Mouse (Mus musculus) CH12.LX (cell line): ENCODE measurements at regions not wholly inside any gene's neighbourhood (a gene's known extent, or its start where the extent isn't known, plus 50 kb on each side); places are given as distances from the start of the nearest gene placed in this dataset.

ENCODE experiments used
- DNase-seq: peaks from one replicate; pipeline ENCODE4 v3.0.0-alpha.2; 2013; ENCODE audit errors: extremely low read depth
- H3K27ac ChIP-seq: 2 replicates; pipeline ENCODE4 v1.5.1; 2012; ENCODE audit warnings: low read depth, mild to moderate bottlenecking, control low read depth, moderate library complexity; ENCODE audit not compliant: insufficient read depth
- H3K27me3 ChIP-seq: replicated peaks from 2 replicates; pipeline ENCODE3; 2012; ENCODE audit warnings: inconsistent platforms
- H3K36me3 ChIP-seq, 2 experiments: replicated peaks in 1 of 2; 2 replicates each; pipeline versions ENCODE3 to v1.6.1; 2012; ENCODE audit warnings: inconsistent platforms in 1 of 2, low read length in 1 of 2, mild to moderate bottlenecking in 1 of 2, mixed read lengths in 1 of 2, moderate library complexity in 1 of 2; ENCODE audit not compliant: control insufficient read depth in 1 of 2, insufficient read depth in 1 of 2
- H3K4me1 ChIP-seq, 2 experiments: 2 replicates each; pipeline ENCODE4 v1.6.1; 2012; ENCODE audit warnings: inconsistent platforms in 1 of 2, moderate library complexity in 1 of 2; ENCODE audit not compliant: insufficient read depth in 2 of 2, control insufficient read depth in 1 of 2
- H3K4me2 ChIP-seq: 2 replicates; pipeline ENCODE4 v1.6.1; 2012; ENCODE audit warnings: low read depth, mild to moderate bottlenecking, control low read depth; ENCODE audit not compliant: poor library complexity, insufficient read depth, severe bottlenecking
- H3K4me3 ChIP-seq, 3 experiments: fragments of 150-350 bp in 1 of 3; sonication (generic) in 1 of 3; replicated peaks in 1 of 3; 2 replicates each; pipeline versions ENCODE3 to v1.5.1; 2011 to 2012; ENCODE audit warnings: low read depth in 2 of 3, low read length in 2 of 3, mild to moderate bottlenecking in 2 of 3, moderate library complexity in 2 of 3, control low read depth in 1 of 3, improper control_type of control experiment in 1 of 3, inconsistent platforms in 1 of 3, mixed read lengths in 1 of 3; ENCODE audit not compliant: poor library complexity in 1 of 3
- H3K79me2 ChIP-seq: replicated peaks from 2 replicates; pipeline ENCODE4 v1.6.1; 2012; ENCODE audit warnings: mild to moderate bottlenecking, moderate library complexity; ENCODE audit not compliant: control insufficient read depth, poor library complexity, insufficient read depth, severe bottlenecking; ENCODE audit errors: extremely low read depth
- H3K9ac ChIP-seq: 2 replicates; pipeline ENCODE4 v1.6.1; 2012; ENCODE audit warnings: low read depth, mild to moderate bottlenecking, control low read depth, moderate library complexity; ENCODE audit not compliant: insufficient read depth
- H3K9me3 ChIP-seq: replicated peaks from 2 replicates; pipeline ENCODE3; 2012; ENCODE audit warnings: low read length, inconsistent platforms, mixed read lengths
- BHLHE40 ChIP-seq: IDR thresholded peaks from 2 replicates; pipeline ENCODE4 v1.6.1; 2011; ENCODE audit warnings: mild to moderate bottlenecking, low read depth, low read length, improper control_type of control experiment
- CHD2 ChIP-seq: IDR thresholded peaks from 2 replicates; pipeline ENCODE4 v1.6.1; 2011; ENCODE audit warnings: low read length, improper control_type of control experiment
- CTCF ChIP-seq, 2 experiments: IDR thresholded peaks in 1 of 2; conservative IDR thresholded peaks in 1 of 2; 2 replicates each; pipeline ENCODE4 v1.5.1; 2011 to 2012; ENCODE audit warnings: low read depth in 2 of 2, low read length in 2 of 2, improper control_type of control experiment in 1 of 2, inconsistent platforms in 1 of 2, mild to moderate bottlenecking in 1 of 2, moderate library complexity in 1 of 2
- E2F4 ChIP-seq: IDR thresholded peaks from 2 replicates; pipeline ENCODE4 v1.6.1; 2011; ENCODE audit warnings: low read depth, low read length, improper control_type of control experiment; ENCODE audit not compliant: insufficient replicate concordance
- ELF1 ChIP-seq: IDR thresholded peaks from 2 replicates; pipeline ENCODE4 v1.6.1; 2014; ENCODE audit warnings: low read depth, mild to moderate bottlenecking, inconsistent platforms, low read length, improper control_type of control experiment
- HCFC1 ChIP-seq: IDR thresholded peaks from 2 replicates; pipeline ENCODE4 v1.6.1; 2012; ENCODE audit warnings: low read depth, mild to moderate bottlenecking, inconsistent platforms, low read length, improper control_type of control experiment
- JUND ChIP-seq: conservative IDR thresholded peaks from 2 replicates; pipeline ENCODE4 v1.6.1; 2011; ENCODE audit warnings: low read depth, low read length, improper control_type of control experiment
- KAT2A ChIP-seq: IDR thresholded peaks from 2 replicates; pipeline ENCODE4 v1.6.1; 2012; ENCODE audit warnings: low read length, improper control_type of control experiment, inconsistent platforms; ENCODE audit not compliant: insufficient replicate concordance
- MAX ChIP-seq: IDR thresholded peaks from 2 replicates; pipeline ENCODE4 v1.6.1; 2011; ENCODE audit warnings: low read length, improper control_type of control experiment
- NRF1 ChIP-seq: IDR thresholded peaks from 2 replicates; pipeline ENCODE4 v1.6.1; 2014; ENCODE audit warnings: low read depth, mild to moderate bottlenecking, inconsistent platforms, low read length, improper control_type of control experiment, moderate library complexity
- POLR2A ChIP-seq: IDR thresholded peaks from 2 replicates; pipeline ENCODE4 v1.6.1; 2011; ENCODE audit warnings: low read depth, mild to moderate bottlenecking, improper control_type of control experiment, low read length
- RAD21 ChIP-seq: IDR thresholded peaks from 2 replicates; pipeline ENCODE4 v1.6.1; 2011; ENCODE audit warnings: low read depth, mild to moderate bottlenecking, low read length, improper control_type of control experiment, moderate library complexity
- RCOR1 ChIP-seq: conservative IDR thresholded peaks from 2 replicates; pipeline ENCODE4 v1.6.1; 2012; ENCODE audit warnings: low read depth, mild to moderate bottlenecking, inconsistent platforms, low read length, improper control_type of control experiment
- SIN3A ChIP-seq: IDR thresholded peaks from 2 replicates; pipeline ENCODE4 v1.6.1; 2012; ENCODE audit warnings: low read length, improper control_type of control experiment, inconsistent platforms
- UBTF ChIP-seq: IDR thresholded peaks from 2 replicates; pipeline ENCODE4 v1.6.1; 2012; ENCODE audit warnings: low read depth, mild to moderate bottlenecking, inconsistent platforms, low read length, improper control_type of control experiment, moderate library complexity
- USF1 ChIP-seq: IDR thresholded peaks from 2 replicates; pipeline ENCODE4 v1.6.1; 2014; ENCODE audit warnings: low read depth, mild to moderate bottlenecking, inconsistent platforms, low read length, improper control_type of control experiment
- ZC3H11A ChIP-seq: IDR thresholded peaks from 2 replicates; pipeline ENCODE4 v1.6.1; 2012; ENCODE audit warnings: low read depth, mild to moderate bottlenecking, inconsistent platforms, low read length, improper control_type of control experiment
- ZMIZ1 ChIP-seq: IDR thresholded peaks from 2 replicates; pipeline ENCODE4 v1.6.1; 2012; ENCODE audit warnings: low read depth, mild to moderate bottlenecking, inconsistent platforms, low read length, improper control_type of control experiment
- dilution Hi-C: fragments of 300-500 bp; cut with MboI; formaldehyde crosslinking; loops from 2 replicates; pipeline ENCODE4 v1.14.3; 2020; ENCODE audit warnings: low sequenced_read_pairs; ENCODE audit not compliant: extremely low pct_unique_long_range_greater_than_20kb, extremely low pct_ligation_motif_present
- in situ Hi-C: fragments of 300-500 bp; cut with MboI; formaldehyde crosslinking; loops from 3 replicates; pipeline ENCODE4 v1.14.3; 2019; ENCODE audit warnings: low sequenced_read_pairs, low pct_ligation_motif_present, low pct_unique_long_range_greater_than_20kb, mixed read lengths

GRCm38 (mm10) chr1:186482177-186482576 is 223.6 kb downstream of the Tgfb2 start:
- H3K79me2 ChIP-seq = no peaks in the 10 kb centered on the region
- H3K27ac ChIP-seq = no peak overlapping the region
- H3K9ac ChIP-seq = no peak overlapping the region
- no peaks in the 10 kb centered on the region for H3K4me1 ChIP-seq
- DNase-seq = no peak
- H3K9me3 ChIP-seq = peaks cover 58% of the 10 kb centered on the region
- in situ Hi-C loops (no loop called here), dilution Hi-C loops (no loop called here)
- no peak overlapping the region for H3K4me3 ChIP-seq
- H3K36me3 ChIP-seq = no peaks in the 10 kb centered on the region
- TF ChIP-seq ELF1 = no peak
- TF ChIP-seq ZMIZ1 = no peak
- no peak for TF ChIP-seq CHD2
- no peak for TF ChIP-seq HCFC1
- TF ChIP-seq SIN3A = no peak
- no peak for TF ChIP-seq E2F4
- TF ChIP-seq CTCF (conservative IDR thresholded peaks at IDR 0.05 in 1 of 2, IDR thresholded peaks at IDR 0.05 in 1 of 2; ENCODE audit: low read depth in 2 of 2, low read length in 2 of 2) = no peak
- TF ChIP-seq JUND = no peak
- TF ChIP-seq ZC3H11A = no peak
- TF ChIP-seq RCOR1 = no peak
- no peak overlapping the region for H3K4me2 ChIP-seq
- H3K27me3 ChIP-seq = no peaks in the 10 kb centered on the region

- Histone ChIP-seq H3K4me1 (no peaks in the 10 kb centered on the region), H3K27me3 (no peaks in the 10 kb centered on the region), H3K9ac (no peak overlapping the region), H3K9me3 (peaks cover 60% of the 10 kb centered on the region)
- in situ Hi-C loops (no loop called here), dilution Hi-C loops (no loop called here)
- DNase-seq = no peak
- TF ChIP-seq NRF1 = no peak
- TF ChIP-seq KAT2A = no peak
- no peak for TF ChIP-seq HCFC1
- no peak for TF ChIP-seq USF1
- no peak for TF ChIP-seq JUND
- TF ChIP-seq ELF1 = no peak
- no peak for TF ChIP-seq RAD21
- TF ChIP-seq MAX = no peak
- no peak for TF ChIP-seq POLR2A
- no peak for TF ChIP-seq BHLHE40
- TF ChIP-seq ZC3H11A = no peak
- TF ChIP-seq UBTF = no peak
- no peak for TF ChIP-seq E2F4
- TF ChIP-seq, all 38 proteins: peak for 0
- no peak overlapping the region for H3K27ac ChIP-seq
- H3K4me2 ChIP-seq = no peak overlapping the region
- H3K79me2 ChIP-seq = no peaks in the 10 kb centered on the region
- no peak overlapping the region for H3K4me3 ChIP-seq
- H3K36me3 ChIP-seq = no peaks in the 10 kb centered on the region
These were observed 225.8 kb downstream of the Tgfb2 start for GRCm38 (mm10) chr1:186480019-186480418.
